Mouse (Mus musculus): ENCODE measurements around the gene Prcd.
"Not testable (repeated sequence)": the region's sequence is repeated elsewhere in the genome, so short reads cannot be mapped to it uniquely, and the experiment has no call there.

The Prcd gene

DNA sequence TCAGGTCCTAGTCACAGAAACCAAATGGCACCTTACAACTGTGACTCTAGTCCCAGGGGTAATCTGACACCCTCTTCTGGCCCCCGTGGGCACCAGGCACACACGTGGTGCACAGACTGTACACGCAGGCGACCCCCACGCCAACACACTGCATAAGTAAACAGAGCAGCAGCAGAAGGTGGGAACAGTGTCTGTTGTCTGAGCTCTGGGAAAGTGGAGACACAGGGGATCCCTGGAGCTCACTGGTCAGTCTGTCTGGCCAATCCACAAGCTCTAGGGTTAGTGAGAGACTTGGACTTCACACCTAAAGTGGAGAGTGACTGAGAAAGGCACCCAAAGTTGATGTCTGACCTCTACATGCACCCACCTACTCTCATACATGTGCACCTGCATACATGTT, 16.0 kb downstream of the Prcd start:
- DNase-seq (ENCODE audit: low spot score in 2 of 2): no peak

DNA sequence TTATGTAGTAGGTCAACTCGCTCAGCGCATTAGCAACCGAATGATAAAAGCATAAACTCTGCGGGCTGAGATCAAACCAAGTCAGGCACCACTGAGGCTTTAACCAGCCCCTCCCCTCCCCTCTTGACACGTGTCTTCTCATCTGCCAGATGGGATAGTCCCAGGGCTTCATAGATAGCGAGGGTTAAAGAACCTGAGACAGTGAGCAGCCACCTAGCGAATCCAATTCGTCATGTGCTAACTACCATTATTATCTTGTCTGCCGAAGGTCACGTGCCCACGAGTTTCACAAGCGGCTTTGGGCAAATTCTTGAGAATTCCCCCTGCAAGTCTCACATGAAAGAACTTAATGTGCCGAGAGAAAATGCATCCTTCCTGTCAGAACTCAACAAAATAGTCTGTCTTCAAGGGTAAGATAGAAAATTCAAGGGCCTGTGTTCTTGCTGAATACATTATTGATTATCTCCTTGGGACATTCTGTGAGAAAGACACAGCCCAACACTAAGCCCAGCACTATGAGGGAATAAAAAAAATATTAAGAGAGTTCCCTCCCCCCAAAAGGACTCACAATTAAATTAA, 16.5 kb downstream of the Prcd start:
- no peak for DNase-seq (ENCODE audit: low spot score in 2 of 2)

DNA sequence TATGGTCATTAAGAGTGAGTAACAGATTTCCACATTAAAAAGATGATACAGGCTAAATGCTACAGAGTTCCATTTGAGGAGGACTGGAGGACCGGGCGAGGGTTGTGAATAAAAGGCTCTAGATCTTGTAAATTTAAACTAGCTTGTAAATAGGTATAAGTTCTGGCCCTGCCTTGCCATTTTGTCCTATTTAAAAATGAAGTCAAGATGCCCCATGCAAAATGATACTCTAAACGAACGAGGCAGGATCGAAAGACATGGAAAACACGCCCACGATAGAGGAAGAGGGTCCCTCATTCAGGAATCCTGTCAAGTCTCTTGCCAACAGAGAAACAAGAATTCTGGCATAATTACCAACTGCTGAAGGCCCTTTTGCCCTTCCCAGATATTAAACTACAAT, 17.1 kb downstream of the Prcd start:
- DNase-seq (ENCODE audit: low spot score in 2 of 2): no peak

DNA sequence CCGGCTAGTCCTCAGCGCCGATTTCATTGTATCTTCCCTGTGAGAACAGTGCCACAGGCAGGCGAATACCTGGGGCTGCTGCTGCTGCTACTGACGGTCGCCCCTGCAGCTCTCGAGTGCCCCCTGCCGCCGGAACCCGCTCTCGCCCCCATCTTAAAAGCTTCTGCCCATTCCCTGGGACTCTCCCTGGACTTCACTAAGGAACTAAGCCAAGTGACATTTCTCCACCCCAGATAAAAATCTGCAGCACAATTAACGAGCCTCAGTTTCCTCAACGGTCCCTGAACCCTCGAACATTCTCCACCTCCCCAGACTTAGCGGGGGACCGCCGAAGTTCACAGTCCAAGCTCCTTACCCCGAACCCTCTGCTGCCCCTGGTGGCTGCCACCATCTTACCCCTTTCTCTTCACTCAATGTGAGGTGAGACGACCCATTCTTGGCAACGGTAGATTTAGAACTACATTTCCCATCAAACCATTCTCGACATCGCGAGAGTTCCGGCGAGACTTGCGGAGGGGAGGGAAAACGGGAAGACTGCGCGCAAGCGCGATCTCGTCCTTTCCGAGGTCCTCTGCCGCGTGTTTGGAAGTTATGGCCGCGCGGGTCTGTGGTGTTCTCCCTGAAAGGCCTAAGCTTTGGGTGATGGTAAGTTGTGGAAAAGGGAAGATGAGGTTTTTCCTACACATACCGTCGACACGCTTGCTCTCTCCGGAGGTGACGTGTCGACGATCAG, 17.9 kb downstream of the Prcd start:
- peak; percentile 96 to 97 for DNase-seq (ENCODE audit: low spot score in 2 of 2)

DNA sequence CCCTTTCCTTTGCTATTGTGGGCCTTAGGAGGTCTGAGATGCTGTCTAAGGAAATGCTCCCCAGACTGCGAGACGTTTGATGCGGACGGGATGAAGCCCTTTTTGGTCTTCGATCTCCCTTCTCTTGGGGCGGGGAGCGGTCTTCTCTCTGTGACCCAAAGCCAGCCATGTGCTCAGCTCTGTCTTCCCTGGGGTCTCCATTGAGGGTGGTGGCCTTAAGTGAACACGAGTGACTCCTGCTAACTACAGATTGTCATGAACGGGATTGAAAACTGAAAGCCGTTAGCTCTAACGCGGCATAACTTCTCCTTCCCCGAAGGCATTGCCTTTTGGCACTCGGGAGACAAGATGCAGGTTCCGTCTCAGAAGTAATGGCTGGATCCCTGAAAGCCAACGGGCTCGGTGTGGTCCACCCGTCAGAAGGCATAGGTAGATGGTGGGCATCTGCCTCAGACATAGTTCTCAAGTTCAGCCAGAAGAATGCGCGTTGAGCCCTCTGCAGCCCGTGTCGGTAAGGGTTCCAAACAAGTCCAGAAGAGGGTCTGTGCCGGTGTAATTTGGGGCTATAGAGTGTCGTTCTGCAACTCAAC, 18.6 kb downstream of the Prcd start:
- no peak for DNase-seq (ENCODE audit: low spot score in 2 of 2)

DNA sequence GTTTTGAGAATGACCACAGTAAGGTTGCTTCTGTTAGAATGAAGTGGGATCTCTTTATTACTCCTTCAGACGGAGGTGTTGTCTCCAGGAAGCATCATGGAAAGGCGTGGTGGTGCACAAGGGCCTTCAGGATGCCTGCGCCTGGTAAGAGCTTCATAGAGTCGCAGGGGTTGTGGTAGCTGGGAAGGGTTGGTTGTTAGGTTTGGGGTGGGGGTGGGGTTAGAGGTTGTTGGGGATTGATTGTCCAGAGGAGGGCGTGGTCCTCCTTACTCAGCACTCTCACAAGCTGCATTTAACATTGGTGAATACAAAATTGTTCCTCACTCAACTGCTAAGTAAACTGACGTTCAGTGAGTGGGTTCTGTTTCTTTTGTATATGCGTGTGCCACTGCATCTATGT, 19.3 kb downstream of the Prcd start:
- DNase-seq (ENCODE audit: low spot score in 2 of 2): no peak

DNA sequence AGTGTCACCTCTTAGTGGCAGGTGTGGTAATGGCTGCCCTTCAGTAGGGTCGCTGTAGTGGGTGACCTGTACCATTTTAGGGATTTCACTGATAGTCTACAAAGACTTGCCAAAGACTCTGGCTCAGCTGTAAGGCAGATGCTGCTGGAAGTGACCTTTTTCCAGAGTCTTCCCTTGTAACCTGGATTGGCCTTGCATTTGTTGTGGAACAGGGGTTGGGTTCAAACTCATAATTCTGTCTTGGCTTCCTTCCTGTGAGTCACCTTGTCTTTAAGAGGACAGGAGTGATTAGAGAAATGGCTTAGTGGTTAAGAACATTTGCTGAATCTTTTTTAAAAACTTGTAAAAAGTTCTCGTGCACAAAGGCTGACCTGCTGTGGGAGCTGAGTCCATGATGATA, 20.1 kb downstream of the Prcd start:
- no peak for DNase-seq (ENCODE audit: low spot score in 2 of 2)

DNA sequence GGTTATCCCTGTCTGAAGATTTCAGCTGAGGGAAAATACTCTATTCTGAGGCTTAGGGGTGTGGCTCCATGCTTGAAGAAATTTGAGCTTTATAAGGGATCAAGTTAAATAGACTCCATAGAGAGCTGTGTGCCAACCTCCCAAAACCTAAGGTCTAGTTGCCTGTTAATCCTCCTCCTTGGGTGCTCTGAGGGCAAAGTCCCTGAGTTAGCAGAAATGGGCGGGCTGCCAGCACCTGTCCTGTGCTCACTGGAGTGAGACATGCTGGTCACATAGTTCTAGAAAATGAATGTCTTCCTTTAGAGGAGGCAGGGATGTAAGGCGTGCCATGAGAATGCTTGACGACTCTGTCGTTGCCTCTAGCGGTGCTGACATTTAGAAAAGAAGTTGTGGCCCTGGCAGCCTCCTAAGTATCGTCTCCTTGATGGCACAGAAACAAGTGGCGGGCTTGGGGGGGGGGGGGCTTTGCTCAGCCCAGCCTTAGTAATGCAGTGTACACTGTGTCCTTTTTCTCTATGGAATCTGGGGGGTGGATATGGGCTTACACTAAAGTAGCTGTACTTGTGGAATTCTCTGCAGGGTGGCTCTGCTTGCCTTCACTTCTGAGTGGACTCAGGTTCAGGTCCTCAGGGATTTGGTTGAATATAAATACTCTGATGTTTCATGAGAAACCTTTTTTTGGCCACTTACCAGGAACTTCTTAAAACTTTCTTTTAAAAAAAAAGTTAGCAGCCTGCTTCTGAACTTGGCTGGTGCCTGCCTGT, 21.5 kb downstream of the Prcd start:
- no peak for DNase-seq (ENCODE audit: low spot score in 2 of 2)

DNA sequence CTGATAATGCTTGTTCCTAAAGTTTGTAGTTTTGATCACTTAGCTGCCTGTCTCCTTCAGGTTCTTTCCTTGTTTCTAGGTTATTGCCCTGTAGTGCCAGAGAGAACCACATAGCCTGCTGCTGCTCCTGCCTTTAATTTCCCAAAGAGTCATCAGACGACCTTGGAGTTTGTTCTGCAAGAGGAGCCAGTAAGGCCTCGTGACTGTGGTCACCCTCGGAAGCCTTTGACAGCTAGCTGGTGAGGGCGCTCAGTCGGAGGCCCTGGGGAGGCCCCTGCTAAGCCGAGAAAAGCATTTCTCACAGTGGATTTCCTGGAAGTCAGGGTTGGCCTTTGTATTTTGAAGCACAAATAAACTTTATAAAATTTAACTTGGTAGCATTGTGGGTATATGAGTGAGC, 22.1 kb downstream of the Prcd start:
- not testable (repeated sequence) for DNase-seq (ENCODE audit: low spot score in 2 of 2)

DNA sequence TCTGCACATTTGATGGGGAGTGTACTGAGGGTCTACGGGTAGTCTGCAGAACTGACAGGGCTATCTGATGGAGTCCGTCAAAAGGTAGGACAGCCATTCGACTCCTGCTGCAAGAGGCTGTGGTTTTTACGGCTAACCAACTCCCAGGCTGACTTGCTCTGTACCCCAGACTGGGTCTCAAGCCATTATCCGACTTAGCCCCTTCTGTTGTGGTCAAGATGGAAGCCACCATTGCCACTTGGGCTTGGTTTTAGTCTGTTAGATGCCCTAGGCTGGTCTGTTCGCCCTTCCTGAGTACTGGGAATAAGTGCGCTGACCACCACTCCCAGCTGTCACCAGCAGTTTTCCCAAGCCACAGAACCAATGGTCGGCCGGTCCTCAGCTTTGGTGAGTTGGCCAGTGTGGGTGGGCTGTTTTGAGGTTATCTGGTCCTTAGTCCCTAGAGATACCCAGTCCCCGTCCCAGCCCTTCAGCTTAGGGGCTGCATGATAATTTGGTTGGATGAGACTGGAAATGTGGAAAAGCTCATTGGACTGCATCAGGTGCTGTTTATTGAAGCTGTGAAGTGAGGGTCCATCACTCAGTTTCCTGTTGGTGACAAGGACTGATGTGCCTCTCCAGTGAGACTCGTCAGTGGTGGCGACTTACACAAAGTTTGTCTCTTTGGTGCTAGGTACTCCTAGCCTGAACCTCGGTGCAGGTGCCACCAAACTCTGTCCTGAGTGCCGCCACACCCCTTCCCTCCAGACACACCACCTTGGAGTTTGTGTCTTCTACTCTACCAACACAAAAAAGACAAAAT, 23.0 kb downstream of the Prcd start:
- no peak for DNase-seq (ENCODE audit: low spot score in 2 of 2)

DNA sequence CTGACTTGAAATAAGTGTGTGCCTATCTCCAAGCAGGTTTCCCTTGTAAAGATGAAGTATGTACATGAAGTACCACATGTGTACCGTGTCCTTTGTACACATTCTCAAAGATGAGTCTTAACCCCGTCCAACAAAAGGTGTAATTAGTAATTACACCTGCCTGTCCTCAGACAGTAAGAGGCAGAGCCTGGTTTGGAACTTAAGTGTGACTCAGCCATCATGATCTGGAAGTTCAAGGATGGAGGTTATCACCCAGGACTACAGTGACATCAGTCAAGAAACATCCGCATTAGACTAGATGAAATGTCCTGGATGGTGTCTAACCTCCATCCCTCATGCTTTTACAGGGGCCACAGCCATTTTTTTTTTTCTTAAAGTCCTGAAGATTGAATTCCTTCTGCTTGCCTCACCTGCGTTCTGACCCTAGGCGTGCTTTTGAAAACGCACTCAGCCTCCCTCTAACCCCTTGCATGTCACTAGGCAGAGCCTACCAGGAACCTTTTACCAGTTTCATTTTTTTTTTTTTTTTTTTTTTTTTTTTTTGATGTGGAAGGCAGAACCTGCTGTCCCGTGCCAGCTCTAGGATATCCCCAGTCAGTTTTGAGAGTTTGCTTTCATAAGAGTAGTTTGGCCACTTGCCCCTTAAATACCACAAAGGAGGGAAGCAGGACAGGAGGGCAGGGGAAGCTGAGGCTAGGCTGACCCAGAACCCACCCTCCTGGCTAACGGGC, 24.5 kb downstream of the Prcd start:
- no peak for DNase-seq (ENCODE audit: low spot score in 2 of 2)

DNA sequence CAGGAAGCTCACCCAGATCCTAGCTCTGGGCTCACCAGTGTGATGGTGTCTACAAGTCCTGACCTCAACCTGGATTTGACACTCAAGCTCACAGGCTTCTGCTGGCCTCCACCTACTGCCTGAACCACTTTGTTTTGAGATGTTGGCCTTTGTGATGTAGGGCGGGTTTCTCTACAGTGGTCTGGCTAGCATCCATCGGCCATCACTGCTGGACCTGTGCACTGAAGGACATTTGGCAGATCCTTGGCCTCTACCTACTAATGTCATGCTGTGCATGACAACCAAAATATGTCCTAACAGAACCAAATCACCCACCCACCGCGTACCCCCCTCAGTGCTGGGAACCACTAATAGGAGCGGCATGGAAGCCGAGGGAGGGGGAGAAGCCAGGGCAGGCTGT, 25.8 kb downstream of the Prcd start:
- DNase-seq (ENCODE audit: low spot score in 2 of 2): no peak

DNA sequence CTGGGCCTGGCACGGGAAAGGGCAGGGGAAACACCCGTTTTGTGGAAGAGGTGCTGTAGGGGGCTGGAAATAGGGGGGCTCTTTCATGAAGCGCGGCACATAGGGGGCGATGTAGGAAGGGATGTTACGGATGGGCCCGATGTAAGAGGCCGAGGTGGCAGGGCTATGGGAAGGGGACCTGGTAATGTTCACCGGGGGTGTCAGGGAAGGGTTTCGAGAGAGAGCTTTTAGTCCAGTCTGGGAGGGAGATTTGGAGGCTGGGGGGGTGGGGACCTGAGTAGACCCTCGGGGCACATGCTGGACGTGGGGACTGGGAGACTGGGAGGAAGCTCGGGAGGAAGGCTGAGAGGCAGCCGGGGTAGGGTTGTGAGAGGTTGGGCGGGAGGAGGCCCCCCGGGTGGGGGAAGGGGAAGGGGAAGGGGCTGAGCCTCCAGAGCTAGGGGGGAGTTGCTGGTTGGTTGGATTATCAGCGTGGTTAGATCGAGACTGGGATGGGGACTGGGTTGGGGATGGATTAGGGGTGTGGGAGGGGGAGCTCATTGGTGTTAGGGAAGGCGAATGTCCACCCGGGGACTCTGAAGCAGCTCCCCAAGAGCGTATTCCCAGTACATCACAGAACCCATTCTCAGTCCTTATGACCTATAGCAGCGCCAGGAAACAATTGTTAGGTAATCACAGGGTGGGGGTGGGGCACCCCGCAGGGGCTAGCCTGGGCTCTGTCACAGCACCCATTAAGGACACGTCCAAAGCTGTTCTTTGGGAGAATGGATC, 27.2 kb downstream of the Prcd start:
- no peak for DNase-seq (ENCODE audit: low spot score in 2 of 2)

DNA sequence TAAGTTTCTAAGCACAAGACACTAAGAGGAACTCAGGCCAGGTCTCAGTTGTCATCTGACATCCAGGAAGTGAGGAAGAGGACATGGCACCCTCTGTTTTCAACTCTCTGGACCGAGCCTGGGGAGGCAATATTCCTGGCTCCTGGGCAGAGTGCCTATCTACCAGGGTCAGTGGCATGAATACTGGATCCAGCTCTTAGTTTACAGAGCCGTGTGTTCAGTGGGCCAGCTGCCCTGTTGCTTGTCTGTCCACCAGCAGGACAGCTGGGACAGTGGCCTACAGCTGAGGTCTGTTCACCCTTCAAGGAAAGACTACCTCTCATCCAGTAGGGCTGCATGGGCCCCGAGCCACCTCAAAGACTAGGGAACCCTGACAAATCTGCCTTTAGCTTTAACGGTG, 27.8 kb downstream of the Prcd start:
- DNase-seq (ENCODE audit: low spot score in 2 of 2): no peak

DNA sequence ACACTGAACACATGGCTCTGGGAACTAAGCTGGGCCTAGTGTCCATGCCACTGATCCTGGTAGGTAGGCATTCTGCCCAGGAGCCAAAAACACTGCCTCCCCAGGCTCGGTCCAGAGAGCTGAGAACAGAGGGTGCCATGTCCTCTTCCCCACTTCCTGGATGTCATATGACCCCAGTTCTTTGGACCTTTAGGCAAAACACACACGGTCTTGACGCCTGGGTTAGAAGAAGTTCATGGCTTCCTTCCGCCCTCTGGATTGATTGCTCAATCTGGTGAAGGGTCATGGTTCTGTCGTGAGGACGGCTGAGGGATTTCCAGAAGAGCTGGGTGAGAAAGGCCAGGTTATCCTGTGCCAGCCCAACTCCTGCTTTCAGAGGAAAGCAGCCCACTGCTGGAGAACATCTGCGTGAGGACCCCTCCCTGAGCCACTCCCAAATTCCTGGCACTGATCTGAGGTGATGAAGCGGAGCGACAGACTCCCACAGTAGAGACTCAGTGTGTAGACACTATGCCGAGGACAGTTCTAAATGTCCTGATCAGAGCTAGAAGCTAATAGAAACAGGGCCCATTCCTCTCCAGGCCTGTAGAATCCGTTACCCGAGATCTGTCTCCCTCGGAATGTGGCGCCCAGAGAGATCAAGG, 29.3 kb downstream of the Prcd start:
- DNase-seq (ENCODE audit: low spot score in 2 of 2): peak in 1 of 2 experiments; percentile 35

DNA sequence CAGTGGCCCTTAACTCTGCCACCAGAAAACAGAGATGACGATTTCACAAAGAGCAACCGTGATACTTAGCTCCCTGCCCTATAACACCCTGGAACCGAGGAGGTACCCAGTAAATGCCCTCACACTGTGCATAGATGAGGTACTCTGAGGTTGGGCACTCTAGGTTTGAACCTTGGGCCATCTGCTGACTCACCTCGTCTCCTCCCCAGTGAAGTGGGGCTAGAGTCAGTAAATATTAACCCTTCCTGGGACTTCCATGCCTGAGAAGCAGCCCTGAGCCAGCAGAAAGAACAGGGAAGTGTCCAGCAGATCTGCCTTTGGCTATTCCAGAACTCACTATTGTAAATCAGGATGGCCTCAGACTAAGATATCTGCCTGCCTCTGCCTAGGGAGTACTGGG, 30.4 kb downstream of the Prcd start:
- DNase-seq (ENCODE audit: low spot score in 2 of 2): no peak

DNA sequence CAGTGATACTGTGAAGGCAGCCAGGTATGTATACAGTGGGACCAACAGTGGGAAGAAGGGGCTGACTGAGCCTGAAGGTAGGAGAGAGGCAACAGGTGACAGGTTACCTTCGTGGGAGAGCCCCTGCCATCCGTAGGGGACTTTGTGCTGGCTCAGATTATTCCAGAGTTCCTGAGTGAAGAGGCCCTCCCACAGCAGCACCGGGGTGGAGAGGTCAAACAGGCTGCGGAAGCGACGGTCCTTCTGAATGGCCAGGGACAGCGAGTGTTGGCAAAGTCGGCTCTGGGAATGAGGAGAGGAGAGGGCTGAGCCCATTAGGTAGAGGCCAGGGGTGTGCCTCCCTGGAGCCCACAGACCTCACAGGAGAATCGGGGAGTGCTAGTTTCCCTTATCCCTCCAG, 32.4 kb downstream of the Prcd start:
- DNase-seq (ENCODE audit: low spot score in 2 of 2): no peak

DNA sequence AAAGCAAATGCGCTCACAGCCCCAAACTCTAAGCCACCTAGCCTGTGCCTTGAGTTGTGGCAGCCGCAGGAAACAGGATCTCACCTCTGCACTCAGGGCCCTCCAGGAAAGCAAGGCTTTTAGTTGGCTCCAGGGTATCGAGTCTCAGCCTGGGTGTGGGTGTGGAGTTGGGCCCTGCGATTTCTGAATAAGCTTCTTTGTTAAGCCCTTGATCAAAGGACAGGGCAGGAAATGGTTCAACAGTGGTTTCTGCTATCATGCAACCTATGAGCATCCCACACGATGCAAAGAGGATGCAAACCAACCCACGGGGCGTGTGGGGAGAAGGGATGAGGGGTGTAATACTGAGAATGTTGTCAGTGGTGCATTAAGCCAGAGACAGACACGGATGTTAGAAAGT, 34.6 kb downstream of the Prcd start:
- DNase-seq (ENCODE audit: low spot score in 2 of 2): no peak

DNA sequence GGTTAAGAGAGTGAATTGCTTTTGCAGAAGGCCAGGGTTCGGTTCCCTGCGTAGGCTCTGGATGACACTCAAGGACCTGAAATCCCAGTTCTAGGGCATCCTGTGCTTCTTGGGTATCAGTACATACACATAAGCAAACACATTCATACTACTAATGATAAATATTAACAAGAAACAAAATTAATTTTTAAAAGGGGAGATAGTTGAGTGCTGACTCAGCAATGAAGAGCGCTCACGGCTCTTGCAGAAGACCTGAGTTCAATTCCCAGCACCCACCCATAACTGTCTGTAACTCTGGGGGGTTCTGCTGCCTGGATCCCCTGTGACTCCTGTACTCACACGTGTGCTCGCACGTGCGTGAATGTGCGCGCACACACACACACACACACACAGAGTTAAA, 36.3 kb downstream of the Prcd start:
- DNase-seq (ENCODE audit: low spot score in 2 of 2): no peak

Measured in urinary bladder, adult 18-20 months (tissue).